Mouse (Mus musculus): ENCODE measurements around the gene Rbfox3.

The Rbfox3 gene

DNA sequence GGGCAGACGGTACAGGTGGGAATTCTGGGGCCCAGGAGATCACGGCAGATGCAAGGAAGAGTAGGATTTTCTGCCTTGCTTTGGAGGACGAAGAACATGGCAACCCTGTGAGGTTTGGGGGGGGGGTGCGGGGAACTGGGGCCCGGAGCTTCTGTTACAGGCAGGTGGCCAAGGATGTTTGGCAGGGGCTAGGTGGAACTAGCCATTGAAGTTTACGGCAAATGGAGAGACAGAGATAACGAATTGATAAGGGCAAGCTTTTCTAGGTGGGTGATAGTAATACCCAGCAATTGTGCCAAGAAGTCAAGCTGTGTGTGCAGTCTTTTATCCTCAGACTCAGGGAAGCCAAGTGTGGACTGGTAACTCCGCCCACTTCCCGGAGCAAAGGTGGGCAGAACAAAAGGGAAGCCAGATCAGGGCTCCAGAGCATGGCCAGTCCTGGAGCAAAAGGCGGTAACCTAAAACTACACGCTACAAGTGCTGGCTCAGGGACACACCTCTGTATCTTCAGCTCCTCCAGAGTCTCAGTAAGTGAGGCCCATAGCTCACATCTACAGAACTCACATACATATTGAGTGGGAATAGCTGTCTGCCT is 443.9 kb downstream of the Rbfox3 start:
- DNase-seq, result no peak

DNA sequence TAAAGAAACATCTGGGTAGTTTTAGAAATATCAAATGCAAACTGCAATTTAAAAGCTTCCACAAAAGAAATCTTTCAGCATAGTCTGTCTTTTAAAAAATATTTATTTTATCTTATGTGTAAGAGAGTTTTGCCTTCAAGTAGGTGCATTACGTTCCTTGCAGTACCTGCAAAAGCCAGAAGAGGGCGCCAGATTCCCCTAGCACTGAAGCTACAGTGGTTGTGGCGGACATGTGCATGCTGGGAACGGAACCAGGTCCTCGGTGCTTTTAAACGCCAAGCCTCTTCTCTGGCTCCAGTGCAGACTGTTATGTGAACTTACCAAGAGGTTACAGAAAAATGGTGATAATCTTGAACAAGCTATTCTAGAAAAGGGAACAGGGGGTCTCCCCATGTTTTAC is 451.1 kb downstream of the Rbfox3 start:
- DNase-seq, result peak; percentile 70 to 71

DNA sequence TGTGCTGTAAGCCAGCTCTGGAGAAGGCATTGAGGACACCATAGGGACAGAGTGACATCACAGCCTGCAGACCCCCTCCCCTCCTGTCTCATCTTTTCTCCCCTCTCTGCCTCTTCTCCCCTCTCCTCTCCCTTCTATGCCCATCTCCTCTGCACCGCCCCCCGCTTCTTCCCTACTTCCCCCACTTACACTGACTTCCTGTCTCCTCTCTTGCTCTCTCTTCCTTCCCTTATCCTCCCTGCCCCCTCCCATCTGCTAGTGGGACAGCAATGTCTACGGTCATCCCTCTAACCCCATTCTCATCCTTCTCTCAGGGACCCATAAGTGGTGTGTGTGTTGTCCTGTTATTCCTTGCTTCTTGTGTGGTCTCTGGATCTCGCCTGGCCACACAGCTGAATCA is 451.9 kb downstream of the Rbfox3 start:
- no peak for DNase-seq

DNA sequence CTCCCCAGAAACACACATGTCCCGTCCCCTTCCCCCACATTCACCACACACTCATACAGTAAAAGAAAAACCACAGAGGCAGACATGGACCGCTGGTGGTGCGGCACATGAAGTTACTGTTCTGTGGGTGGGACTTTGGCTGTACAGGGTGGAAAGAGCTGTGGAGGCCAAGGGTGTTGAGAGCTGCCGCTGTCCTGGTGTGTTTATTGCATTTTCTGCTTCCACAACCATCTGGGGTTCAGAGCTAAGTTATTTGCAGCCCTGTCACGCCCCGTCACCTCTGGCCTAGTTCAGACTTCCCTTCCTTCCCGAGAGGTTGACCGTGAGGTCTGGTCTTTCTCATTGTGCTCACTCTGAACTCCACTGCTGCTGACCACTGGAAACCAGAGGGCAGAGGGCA is 452.3 kb downstream of the Rbfox3 start:
- peak in 1 of 2 experiments; percentile 21 for DNase-seq

DNA sequence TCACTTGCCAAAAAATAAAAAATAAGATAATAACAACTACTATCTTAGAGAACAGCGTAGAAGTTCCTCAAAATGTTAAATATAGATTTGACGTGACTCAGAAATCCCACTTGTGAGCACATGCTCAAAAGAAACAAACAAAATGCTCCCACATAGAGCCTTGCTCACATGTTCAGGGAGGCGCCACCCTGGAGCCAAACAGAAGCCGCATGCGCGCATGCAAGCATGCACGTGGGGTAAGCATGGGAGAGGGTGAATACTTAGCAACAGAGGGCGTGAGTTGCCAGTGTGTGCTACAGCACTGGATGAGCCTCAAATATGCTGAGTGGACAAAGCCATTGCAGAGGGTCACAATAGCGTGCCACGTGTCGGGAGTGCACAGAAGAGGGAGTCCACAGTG is 454.5 kb downstream of the Rbfox3 start:
- DNase-seq, result no peak

DNA sequence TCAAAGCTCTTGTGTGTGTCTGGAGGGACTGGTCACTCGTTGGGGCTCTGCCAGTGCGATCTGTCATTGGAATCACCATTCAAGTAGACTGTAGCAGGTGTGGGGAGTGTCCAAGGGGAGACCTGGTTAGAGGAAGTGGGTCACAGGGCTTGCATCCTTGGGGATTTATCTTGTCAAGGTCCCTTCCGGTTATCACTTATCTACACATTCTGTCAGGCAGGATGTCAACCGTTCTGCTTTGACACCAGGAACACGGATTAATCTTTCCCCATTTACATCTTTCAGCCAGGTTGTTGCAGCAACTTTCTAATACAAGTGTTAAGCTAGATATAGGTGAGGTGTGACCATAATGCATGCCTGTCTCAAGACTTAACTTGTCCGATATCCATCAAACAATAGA is 455.6 kb downstream of the Rbfox3 start:
- DNase-seq, result no peak

DNA sequence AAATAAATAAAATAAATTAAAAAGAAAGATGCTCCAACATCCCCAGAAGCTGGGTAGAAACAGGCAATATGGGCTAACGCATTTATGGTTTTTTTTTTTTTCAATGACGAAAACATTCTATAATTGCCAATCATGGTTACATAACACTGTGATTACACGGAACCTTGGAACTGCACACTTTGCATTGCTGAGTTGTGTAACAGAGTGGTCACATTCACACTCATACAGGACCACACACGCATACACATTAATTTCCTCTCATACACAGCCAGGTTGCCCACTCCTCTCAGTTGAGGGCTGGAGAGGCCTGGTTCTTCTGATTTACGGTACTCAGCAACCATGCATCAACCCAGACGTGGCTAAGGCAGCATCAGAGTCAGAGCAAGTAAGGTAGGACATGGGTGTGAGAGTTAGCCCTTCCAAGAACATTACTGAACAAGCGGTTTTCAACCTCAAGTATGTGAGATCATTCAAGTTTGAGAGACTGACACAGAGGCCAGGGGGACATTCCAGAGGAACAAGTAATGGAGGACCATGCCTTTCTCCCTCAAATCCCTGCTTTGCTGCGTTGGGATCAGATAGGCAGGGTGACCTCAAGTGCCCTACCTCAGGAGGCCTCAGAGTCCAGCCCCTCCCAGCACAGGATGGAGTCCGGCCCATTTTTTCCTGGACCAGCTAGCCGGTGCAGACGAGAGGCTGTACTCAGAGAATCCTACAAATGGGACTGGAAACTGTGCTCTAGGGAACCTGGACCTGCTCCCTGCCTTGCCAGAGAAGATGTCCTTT is 457.3 kb downstream of the Rbfox3 start:
- DNase-seq, result no peak

DNA sequence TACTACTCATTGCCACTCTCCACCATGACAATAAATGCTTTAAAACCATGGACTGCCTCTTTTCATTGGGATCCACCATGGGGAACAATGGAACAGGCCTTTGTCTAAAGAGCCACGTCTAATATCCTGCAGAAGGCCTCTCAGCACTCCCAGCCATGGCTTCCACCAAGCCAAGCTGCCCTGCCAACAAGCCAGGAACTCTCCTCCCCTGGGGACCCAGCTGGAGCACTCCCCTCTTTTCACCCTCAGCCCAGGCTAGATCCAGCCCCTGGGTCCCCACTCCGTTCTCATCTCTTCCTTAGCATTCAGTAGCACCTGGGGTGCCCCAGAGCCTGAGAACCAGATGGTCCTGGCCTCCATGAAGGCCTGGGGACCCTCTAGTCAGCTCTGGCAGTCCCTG is 458.4 kb downstream of the Rbfox3 start:
- DNase-seq, result no peak

DNA sequence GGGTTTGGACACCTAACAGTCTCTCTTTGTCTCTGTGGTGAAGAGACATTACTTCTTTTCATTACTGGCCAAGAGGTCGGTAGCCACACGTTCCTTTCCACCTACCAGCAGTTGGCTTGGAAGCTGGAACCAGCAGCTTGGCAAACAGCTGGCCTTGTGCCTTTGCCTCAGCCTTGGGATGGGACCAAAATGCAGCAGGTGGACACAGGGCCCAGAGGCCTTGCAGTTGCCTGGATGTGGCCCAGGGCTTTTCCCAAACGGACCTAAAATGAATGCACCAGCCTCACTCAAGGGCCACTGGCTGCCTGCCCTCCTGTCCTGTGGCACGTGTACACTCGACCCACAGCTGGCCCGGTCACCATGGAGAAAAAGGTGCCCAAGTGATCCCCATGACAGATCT is 460.2 kb downstream of the Rbfox3 start:
- no peak for DNase-seq

DNA sequence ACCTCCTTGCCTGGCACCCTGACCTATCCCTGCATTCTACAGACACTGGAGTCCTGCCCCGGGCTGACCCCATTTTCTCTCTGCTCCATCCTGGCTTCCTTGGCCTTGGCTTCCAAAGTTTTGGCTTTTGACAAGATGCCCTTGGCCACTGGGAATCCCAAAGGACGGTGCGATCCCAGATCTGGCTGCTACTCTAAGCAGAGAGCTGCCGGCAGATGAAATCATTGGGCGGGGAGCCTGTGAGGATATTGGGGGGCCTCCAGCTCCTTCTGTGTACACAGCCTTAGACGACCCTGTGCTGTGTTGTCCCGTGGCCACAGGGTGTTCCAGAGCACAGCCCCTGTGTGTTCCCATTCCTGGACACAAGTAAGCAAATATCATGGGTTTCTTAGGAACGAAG is 463.0 kb downstream of the Rbfox3 start:
- no peak for DNase-seq

DNA sequence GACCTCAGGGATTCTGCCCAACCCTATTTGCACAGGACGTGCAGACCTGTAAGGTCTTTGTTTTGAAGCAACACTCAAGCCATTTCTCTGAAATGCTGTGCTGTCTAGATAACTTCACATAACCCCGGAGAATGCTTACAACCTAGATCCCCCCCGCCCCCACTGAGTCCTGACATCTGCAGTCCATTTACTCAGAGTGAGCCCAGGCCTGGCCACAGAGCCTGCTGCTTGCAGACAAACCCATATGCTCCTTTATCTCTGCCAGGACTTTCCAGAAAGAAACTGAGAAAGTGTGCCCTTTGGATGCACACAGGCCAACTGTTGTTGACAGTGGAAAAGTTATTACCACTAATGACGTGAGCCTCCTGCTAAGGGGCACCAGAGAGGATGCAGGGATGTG is 464.1 kb downstream of the Rbfox3 start:
- no peak for DNase-seq

DNA sequence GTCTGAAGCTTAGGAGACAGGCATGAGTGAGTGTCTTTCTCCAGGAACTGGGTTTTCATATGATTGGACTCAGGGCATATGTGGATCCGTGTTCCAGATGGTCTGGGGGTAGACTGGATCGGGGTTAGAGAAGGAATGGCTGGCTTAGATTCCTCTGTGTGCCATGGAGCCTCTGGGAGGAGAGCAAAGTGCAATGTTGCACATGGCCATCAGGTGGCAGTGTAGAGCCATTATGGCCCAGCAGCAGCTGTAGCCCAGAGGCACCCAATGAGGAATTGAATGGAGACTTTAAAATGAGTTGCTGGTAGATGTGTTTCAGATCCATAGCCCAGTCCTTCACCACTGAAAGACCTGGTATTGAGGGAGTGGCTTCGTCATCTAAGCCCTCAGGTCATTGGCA is 465.6 kb downstream of the Rbfox3 start:
- DNase-seq, result peak; percentile 74

DNA sequence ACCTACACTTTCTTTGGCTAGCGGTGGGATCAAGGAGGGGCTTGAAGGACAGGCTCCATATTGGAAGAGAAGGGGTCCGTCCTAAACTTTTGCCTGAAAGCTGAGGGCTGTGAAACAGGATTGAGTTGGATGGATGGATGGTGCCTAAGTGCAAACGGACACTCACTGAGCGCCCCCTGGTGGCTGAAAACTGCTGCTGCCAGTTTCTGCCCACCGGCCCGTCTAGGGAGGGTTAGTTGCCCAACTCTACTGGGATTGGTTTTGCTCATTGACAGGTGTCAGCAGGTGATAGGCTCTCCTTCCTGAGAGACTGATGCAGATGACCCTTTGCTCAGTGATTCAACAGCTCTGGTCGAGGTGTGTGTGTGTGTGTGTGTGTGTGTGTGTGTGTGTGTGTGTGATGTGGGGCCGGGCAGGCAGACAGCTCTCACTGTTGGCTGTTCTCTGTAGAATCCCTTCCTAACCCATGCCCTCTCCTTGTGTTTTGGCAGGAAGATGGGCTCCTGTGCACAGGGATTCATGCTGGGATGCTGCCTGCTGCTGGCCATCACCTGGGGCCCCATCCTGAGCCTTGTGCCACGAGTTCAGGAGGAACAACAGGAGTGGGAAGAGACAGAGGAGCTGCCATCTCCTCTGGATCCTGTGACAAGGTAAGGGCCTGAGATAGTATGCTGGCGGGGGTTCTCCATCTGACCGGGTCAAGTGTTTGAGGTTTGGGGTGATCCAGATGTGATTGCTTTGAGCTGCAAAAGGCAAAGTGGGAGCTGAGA is 468.0 kb downstream of the Rbfox3 start:
- peak; percentile 76 for DNase-seq

DNA sequence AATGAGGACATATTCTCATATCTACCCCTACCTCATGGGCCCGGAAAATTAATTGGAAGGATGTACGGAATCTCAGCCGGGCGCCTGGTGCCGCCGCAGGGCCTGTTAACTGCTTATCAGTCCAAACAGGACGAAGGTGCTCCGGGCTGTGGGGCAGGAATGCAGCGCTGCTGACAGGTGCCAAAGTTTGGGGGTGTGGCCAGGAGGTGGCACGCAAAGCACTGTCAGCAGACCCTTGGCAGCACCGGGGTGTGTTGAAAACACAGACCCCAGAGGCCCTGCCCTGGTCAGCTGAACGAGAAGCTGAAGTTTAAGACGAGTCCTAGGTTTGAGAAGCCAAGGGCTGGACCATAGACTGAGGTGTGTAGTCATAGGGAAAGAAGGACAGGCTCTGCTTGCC is 468.7 kb downstream of the Rbfox3 start:
- DNase-seq, result no peak

Measured in B cell, adult 2 months (primary cell).